Mouse (Mus musculus) midbrain, embryonic 10.5 days (tissue): Measurements from ENCODE around the gene Dpy19l2. TPM values are rescaled to one million over a fixed set of nuclear protein-coding genes. Genes with fewer than 3 reads are reported as not detected.

Experiments used
- DNase-seq: peaks from one replicate; pipeline ENCODE4 v3.0.0-alpha.2; 2017; ENCODE audit warnings: low spot score
- H3K27ac ChIP-seq: fragments of 300-500 bp; sonication (generic); replicated peaks from 2 replicates; pipeline ENCODE4 v1.5.1; 2016; ENCODE audit warnings: mild to moderate bottlenecking
- H3K27me3 ChIP-seq: fragments of 300-500 bp; sonication (generic); 2 replicates; pipeline ENCODE4 v1.6.1; 2016; ENCODE audit warnings: low read depth, mild to moderate bottlenecking; ENCODE audit not compliant: poor library complexity, severe bottlenecking
- H3K36me3 ChIP-seq: fragments of 300-500 bp; sonication (generic); 2 replicates; pipeline ENCODE4 v1.6.1; 2016; ENCODE audit warnings: mild to moderate bottlenecking, moderate library complexity
- H3K4me1 ChIP-seq: fragments of 300-500 bp; sonication (generic); 2 replicates; pipeline ENCODE4 v1.6.1; 2016
- H3K4me3 ChIP-seq: fragments of 300-500 bp; sonication (generic); 2 replicates; pipeline ENCODE4 v1.5.1; 2016; ENCODE audit warnings: mild to moderate bottlenecking, moderate library complexity
- H3K9me3 ChIP-seq: fragments of 300-500 bp; sonication (generic); replicated peaks from 2 replicates; pipeline ENCODE4 v1.6.1; 2016; ENCODE audit warnings: mild to moderate bottlenecking
- WGBS: fragments of 180-500 bp; shearing (Covaris S2); methylation state at CpG from one replicate; pipeline ENCODE4 v1.1.7; 2016; 5-methylcytosine and 5-hydroxymethylcytosine counted together
- polyA plus RNA-seq: library from polyadenylated mRNA; unstranded; fragments of >200 nt; fragmentation: Nextera tagmentation; extraction: Ambion mirVana; gene quantifications from 2 replicates; pipeline ENCODE4 v1.2.1, GENCODE M21; 2016

Dpy19l2 gene
- polyA plus RNA-seq, 1 experiment from 2014 or later, result 0.10 TPM

GRCm38 (mm10) chr9:24508880-24509279 lies 187.2 kb downstream of the Dpy19l2 start:
- WGBS, result 89% methylated on average over 4 of the region's 4 CpGs
- Histone ChIP-seq H3K27me3 (no peaks in the 10 kb centered on the region), H3K27ac (no peak overlapping the region), H3K4me3 (no peak overlapping the region), H3K36me3 (no peaks in the 10 kb centered on the region), H3K4me1 (peaks cover 2% of the 10 kb centered on the region; the same call in 1 of the 2 replicates), H3K9me3 (no peaks in the 10 kb centered on the region)
- no peak for DNase-seq

Other genes with a start within 250 kb of the Dpy19l2 start
- 7.6 and 9.6 TPM in 2 replicates for gene Dpy19l1, start 193.2 kb downstream of the Dpy19l2 start, polyA plus RNA-seq
- gene Cypt4, start 71.1 kb downstream of the Dpy19l2 start, polyA plus RNA-seq, result not detected in 2 replicates
- gene Tbx20, start 78.0 kb upstream of the Dpy19l2 start, polyA plus RNA-seq, result 0.06 and 0.39 TPM in 2 replicates